Mouse (Mus musculus) bone marrow macrophage, adult 2 months (primary cell): Measurements from ENCODE around the gene Ksr2. TPM values are rescaled to one million over a fixed set of nuclear protein-coding genes. Genes with fewer than 3 reads are reported as not detected.

Experiments used
- H3K27ac ChIP-seq: 2 replicates; pipeline ENCODE4 v1.5.1; 2012; ENCODE audit warnings: low read depth, low read length; ENCODE audit not compliant: insufficient read depth
- H3K4me1 ChIP-seq: 2 replicates; pipeline ENCODE4 v1.6.1; 2012; ENCODE audit warnings: low read length; ENCODE audit not compliant: control insufficient read depth, insufficient read depth
- H3K4me3 ChIP-seq: 2 replicates; pipeline ENCODE4 v1.5.1; 2012; ENCODE audit warnings: mild to moderate bottlenecking, low read length, moderate library complexity; ENCODE audit not compliant: insufficient read depth
- CTCF ChIP-seq: IDR thresholded peaks from 2 replicates; pipeline ENCODE4 v1.5.1; 2012; ENCODE audit warnings: low read depth, mild to moderate bottlenecking, low read length, moderate library complexity
- POLR2A ChIP-seq: IDR thresholded peaks from 2 replicates; pipeline ENCODE4 v1.6.1; 2012; ENCODE audit warnings: mild to moderate bottlenecking, low read depth, low read length, borderline replicate concordance
- polyA plus RNA-seq: library from polyadenylated mRNA; stranded (reverse); fragments of >200 nt; gene quantifications from 2 replicates; pipeline ENCODE4 v1.2.4, GENCODE M21; 2012; ENCODE audit not compliant: missing spikeins, insufficient read depth, insufficient read length

The Ksr2 gene
- polyA plus RNA-seq, 1 experiment = 0.28 TPM

- Histone ChIP-seq H3K4me3 (no peak overlapping the region), H3K27ac (no peak overlapping the region), H3K4me1 (no peaks in the 10 kb centered on the region)
- TF ChIP-seq CTCF (no peak), POLR2A (no peak)
Observed at GRCm38 (mm10) chr5:117443141-117443540, 29.3 kb downstream of the Ksr2 start.

- H3K4me3 ChIP-seq = no peak overlapping the region
- TF ChIP-seq POLR2A = no peak
- H3K4me1 ChIP-seq = no peaks in the 10 kb centered on the region
- H3K27ac ChIP-seq = no peak overlapping the region
Observed at GRCm38 (mm10) chr5:117443902-117444301, 30.1 kb downstream of the Ksr2 start.

GRCm38 (mm10) chr5:117447698-117448097 is 33.9 kb downstream of the Ksr2 start:
- TF ChIP-seq POLR2A (no peak), CTCF (no peak)

GRCm38 (mm10) chr5:117452013-117452412 is 38.2 kb downstream of the Ksr2 start:
- H3K4me1 ChIP-seq = no peaks in the 10 kb centered on the region
- H3K4me3 ChIP-seq = no peak overlapping the region
- H3K27ac ChIP-seq = no peak overlapping the region
- TF ChIP-seq CTCF (no peak), POLR2A (no peak)

More at GRCm38 (mm10) chr5:117447698-117448097, 33.9 kb downstream of the Ksr2 start:
- Histone ChIP-seq H3K4me1 (no peaks in the 10 kb centered on the region), H3K27ac (no peak overlapping the region), H3K4me3 (no peak overlapping the region)

GRCm38 (mm10) chr5:117455546-117455945 is 41.7 kb downstream of the Ksr2 start:
- no peak for TF ChIP-seq CTCF
- no peak for TF ChIP-seq POLR2A
- H3K4me3 ChIP-seq = no peak overlapping the region
- no peaks in the 10 kb centered on the region for H3K4me1 ChIP-seq
- no peak overlapping the region for H3K27ac ChIP-seq

GRCm38 (mm10) chr5:117457121-117457520 is 43.3 kb downstream of the Ksr2 start:
- TF ChIP-seq CTCF (no peak), POLR2A (no peak)
- no peak overlapping the region for H3K4me3 ChIP-seq
- H3K4me1 ChIP-seq = no peaks in the 10 kb centered on the region
- no peak overlapping the region for H3K27ac ChIP-seq

GRCm38 (mm10) chr5:117457583-117457982 is 43.8 kb downstream of the Ksr2 start:
- TF ChIP-seq CTCF (no peak), POLR2A (no peak)
- no peaks in the 10 kb centered on the region for H3K4me1 ChIP-seq
- H3K27ac ChIP-seq = no peak overlapping the region
- H3K4me3 ChIP-seq = no peak overlapping the region

- no peak overlapping the region for H3K4me3 ChIP-seq
- no peak overlapping the region for H3K27ac ChIP-seq
- TF ChIP-seq POLR2A = no peak
- no peak for TF ChIP-seq CTCF
- H3K4me1 ChIP-seq = no peaks in the 10 kb centered on the region
Observed at GRCm38 (mm10) chr5:117458899-117459298, 45.1 kb downstream of the Ksr2 start.

- TF ChIP-seq CTCF (no peak), POLR2A (no peak)
- Histone ChIP-seq H3K27ac (no peak overlapping the region), H3K4me1 (no peaks in the 10 kb centered on the region), H3K4me3 (no peak overlapping the region)
Observed at GRCm38 (mm10) chr5:117460261-117460660, 46.5 kb downstream of the Ksr2 start.

- no peak overlapping the region for H3K4me3 ChIP-seq
- TF ChIP-seq POLR2A = no peak
- TF ChIP-seq CTCF = no peak
Observed at GRCm38 (mm10) chr5:117467052-117467451, 53.3 kb downstream of the Ksr2 start.

GRCm38 (mm10) chr5:117468961-117469360 is 55.2 kb downstream of the Ksr2 start:
- Histone ChIP-seq H3K4me1 (no peaks in the 10 kb centered on the region), H3K27ac (no peak overlapping the region), H3K4me3 (no peak overlapping the region)
- TF ChIP-seq POLR2A (no peak), CTCF (no peak)

More at GRCm38 (mm10) chr5:117467052-117467451, 53.3 kb downstream of the Ksr2 start:
- H3K4me1 ChIP-seq = no peaks in the 10 kb centered on the region
- no peak overlapping the region for H3K27ac ChIP-seq
